Mouse (Mus musculus) right cerebral cortex, postnatal 25 days (tissue): Measurements from ENCODE around the gene Zfp280b.
A peak's percentile ranks its signal among the peaks of the same experiment; 100 is the strongest.
"Not testable (repeated sequence)": the region's sequence is repeated elsewhere in the genome, so short reads cannot be mapped to it uniquely, and the experiment has no call there.

Source experiments
- DNase-seq: peaks from one replicate; pipeline ENCODE4 v3.0.0; 2022

The Zfp280b gene

DNA sequence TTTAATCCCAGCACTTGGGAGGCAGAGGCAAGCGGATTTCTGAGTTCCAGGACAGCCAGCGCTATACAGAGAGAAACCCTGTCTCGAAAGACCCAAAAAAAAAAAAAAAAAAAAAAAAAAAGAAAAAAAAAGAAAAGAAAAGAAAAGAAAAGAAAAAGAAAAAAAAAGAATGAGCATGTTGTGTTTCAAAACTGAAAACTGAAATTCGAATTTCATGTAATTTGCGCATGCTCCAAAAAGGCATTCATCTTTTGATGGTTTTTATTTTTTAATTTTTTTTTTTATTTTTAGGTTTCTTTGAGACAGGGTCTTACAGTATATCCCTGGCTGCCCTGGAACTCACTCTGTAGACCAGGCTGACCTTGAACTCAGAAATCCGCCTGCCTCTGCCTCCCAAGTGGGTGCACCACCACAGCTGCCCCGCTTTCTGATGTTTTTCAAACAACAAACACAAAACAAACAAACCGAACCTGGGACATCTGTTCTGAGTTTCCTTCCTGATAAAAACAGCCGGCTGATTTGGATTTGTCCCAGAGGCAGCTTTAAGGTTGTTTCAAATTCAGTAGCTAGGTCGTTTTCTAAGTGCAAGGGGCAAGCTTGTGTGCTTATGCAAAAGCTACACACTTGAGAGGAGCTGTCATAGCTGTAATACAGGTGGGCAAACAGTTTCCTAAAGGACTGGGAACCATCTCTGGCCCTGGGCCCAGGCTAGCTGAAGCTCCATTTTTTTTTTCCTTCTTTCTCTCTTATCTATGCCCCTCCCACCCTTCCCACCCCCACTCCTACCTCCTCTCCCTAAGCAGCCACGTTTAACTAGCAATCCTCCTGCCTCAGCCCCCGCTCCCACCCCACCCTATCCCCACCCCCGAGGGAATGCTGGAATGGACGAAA, 694 bp upstream of the Zfp280b start:
- peak; percentile 5 for DNase-seq

DNA sequence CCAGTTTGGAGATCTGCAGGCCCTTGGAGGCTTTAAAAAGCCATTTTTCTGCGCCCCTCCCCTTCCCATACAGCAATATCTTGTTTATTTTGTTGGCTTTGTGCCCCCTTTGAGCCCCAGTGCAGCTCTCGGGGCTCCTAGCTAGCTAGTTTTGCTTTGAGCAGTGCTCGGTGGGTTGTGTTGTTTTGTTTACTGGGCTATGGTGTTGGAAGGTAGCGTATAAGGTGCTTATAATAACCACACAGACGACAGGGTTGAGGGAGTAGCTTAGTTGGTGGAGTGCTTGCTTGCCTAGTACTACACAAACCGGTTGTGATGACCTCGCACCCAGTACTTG, 637 bp downstream of the Zfp280b start:
- DNase-seq = no peak

DNA sequence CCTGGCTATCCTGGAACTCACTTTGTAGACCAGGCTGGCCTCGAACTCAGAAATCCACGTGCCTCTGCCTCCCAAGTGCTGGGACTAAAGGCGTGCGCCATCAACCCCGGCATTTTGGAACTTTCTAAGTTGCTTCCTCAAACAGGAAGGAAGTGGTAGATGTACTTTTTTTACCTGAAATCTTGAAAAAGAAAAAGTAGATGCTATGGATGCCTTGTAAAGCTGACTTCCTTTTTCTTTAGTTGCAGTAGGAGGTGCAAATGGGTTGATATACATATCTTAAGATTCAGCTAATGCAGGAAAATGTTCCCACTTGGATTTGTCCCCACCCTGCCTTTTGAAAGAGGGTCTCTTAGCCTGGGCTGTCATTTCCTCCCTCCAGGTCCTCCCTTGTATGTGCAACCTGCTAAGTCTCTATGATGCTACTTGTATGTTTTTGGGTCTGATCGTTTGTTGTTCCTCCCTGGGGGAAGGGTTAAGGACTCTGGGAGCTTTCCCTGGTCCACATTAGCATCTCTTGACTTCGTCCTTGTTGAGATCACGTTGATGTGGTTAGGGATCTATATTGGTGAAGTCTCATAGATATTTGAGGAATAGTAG, 1.7 kb downstream of the Zfp280b start:
- DNase-seq = no peak

DNA sequence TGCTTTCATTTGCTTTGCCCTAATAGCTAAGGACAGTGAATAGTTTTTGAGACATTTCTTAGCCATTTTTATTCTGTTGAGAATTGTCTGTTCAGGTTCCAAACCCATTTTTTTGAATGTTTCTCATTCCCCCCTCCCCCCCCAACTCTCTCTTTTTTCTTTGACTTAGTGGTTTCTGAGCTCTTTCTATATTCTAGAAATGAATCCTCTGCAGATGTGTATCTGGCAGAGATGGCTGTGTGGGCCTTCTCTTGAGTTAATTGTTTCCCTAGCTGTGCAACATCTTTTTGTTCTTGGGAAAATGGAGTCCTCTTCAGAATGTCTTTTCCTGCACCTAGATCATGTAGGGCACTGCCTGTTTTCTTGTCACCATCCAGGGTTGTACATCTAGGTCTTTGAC, 2.8 kb downstream of the Zfp280b start:
- no peak for DNase-seq

DNA sequence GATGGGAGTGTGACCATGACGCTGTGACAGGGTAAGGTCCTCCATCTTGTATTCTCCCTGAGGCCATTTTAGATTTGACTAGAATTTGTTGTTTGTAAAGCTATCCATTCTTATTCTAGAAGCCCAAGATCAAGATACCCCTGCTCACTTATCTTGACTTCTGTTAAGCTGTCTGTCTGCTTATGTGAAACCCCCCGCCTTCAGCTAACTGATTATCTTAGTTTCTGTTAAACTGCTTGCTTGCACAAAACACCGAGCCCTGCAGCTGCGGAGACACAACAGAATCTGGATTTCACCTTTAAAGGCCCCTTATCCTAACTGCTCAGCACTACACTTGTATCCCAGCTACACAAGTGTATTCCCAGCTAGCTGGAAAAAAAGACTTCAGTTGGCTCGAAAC, 4.5 kb downstream of the Zfp280b start:
- no peak for DNase-seq

DNA sequence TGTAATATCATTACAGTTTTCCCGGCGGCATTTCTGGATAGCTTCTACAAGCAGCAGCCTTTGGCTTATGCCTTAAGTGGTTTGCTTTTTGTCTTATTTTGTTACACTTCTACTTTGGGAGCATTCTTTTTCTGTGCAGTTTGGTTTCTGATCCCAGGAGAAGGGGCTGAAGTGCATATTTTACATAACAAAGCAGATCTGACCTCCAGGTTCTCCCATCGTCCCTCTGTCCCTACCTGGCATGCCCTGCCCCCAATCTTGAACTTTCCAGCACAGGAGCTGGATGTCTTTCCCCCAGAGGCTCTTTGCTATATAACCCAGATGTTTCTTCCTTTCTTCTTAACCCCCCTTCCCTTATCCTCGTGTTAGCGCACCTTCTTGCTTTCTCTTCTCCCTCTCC, 12.9 kb downstream of the Zfp280b start:
- DNase-seq = no peak

DNA sequence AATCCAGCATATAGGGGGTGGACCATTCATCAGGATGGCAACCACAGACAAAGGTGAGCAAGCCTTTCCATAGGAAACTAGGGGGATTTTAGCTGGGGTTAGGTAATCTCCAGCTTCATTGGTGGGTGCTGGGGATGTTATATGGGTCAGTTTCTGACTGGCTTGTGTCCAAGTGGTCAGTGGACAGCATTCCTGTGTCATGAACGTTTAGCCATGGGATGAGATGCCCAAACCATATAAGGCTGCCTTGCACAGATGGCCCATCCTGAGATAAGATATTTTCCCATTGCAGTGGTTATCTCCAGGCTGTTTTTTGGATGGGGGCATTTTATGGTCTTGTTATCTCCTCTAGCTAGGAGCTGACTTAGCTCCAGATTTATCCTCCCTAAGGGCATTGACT, 14.3 kb downstream of the Zfp280b start:
- DNase-seq = no peak

DNA sequence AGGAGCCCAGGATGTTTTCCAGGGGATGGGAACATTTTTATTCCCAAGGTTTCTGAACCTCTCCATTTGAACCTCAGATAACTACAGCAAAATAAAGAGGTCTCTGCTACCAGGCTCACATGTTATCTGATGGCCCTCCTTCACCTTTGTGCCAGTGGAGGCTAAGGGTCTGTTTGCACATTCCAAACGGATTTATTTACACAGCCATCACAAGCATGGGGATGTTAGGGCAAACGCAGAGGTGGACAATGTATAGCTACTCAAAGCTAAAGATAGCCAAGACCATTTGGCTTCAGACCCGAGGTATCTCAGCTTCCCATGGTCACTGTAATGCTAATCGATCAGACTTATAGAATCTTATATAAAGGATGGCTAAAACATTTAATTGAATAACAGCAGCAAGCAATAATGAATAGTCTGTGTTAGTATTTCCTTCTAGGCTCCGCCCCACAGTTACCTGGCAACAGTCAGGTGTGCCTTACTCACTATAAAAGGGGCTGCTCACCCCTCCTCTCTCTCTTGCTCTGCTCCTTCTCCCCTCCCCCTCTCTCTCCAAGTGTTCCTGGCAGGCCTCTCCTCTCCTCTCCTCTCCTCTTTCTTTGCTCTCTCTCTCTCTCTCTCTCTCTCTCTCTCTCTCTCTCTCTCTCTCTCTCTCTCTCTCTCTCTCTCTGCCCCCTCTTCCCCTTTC, 14.9 kb downstream of the Zfp280b start:
- no peak for DNase-seq

DNA sequence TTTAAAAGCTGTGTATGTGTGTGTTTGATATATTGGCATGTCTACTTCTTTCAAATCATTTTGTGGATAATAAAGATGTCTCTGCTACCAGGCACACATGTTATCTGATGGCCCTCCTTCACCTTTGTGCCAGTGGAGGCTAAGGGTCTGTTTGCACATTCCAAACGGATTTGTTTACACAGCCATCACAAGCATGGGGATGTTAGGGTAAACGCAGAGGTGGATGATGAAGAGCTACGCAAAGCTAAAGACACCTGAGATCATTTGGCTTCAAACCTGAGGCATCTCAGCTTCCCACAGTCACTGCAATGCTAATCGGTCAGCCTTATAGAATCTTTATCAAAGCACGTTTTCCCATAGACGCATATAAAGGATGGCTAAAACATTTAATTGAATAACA, 16.5 kb downstream of the Zfp280b start:
- DNase-seq = no peak

DNA sequence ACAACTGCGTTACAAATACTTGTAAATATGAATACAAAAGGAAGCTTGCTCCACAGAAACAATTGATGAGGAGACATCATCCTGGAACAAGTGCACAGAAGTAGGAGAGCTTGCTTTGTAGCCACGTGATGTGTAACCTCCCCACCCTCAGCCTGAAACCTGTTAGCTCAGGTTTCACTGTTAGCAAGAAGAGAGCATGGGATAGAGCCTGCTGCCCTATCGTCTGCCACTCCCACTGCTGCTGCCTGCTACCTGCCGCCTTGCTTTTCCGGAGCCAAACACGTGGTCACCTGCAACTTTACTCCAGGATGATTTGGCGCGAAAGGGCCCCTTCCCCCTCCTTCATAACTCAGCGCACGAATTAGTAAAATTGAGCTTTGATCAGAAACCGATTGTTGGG, 19.4 kb downstream of the Zfp280b start:
- no peak for DNase-seq

DNA sequence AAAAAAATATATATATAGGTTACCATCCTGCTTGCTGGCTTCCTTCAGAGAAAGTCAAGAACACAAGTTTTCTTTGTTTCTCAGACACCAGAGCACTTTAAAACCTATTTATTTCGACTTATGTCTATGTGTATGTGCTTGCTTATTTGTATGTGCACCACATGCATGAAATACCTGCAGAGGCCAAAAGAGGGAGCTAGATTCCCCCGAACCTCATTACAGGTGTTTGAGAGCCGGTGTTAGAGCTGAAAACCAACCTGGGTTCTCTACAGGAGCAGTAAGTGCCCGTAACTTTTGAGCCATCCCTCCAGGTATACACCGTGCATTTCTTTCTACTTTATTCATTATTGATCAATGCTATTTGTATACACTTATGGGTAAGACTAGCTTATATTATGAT, 30.0 kb downstream of the Zfp280b start:
- DNase-seq = no peak

DNA sequence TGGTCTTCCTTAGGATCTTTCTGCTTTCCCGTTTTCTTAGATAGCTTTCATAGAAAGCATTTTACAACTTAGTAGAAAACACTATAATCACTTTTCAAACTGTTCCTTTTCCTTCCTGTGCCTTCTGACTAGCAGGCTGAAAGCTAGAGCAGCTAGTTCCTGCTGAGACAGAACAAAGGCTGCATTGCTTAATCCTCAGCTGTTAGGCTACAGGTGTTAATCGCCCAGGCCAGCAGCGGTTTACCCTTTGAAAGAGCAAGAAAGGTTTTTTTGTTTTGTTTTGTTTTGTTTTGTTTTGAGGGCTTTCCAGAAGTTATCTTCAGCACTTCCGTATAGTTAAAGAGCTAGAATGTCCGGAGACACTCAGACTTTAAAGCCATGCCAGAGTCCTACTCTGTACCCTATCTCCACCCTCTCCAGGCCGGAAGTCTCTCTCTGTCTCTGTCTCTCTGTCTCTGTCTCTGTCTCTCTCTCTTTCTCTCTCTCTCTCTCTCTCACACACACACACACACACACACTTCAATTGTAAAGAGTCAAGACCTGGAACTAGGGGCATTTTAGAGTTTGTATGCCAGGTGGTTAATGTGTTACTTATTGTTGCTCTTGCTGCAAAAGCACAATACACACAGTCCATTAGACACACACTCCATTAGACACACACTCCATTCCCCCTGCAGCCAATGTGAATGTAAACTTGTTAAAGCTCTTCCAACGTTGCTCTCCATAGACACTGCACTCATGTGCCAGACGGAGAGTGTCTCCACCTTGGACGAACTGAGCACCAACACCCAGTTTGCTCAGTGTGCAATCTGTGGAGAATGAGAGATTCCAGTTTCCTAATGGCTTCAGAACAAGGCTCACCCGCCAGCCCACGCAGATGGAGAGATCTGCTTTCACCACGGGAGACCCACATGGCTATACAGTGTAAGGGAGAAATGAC, 35.5 kb downstream of the Zfp280b start:
- DNase-seq = no peak

DNA sequence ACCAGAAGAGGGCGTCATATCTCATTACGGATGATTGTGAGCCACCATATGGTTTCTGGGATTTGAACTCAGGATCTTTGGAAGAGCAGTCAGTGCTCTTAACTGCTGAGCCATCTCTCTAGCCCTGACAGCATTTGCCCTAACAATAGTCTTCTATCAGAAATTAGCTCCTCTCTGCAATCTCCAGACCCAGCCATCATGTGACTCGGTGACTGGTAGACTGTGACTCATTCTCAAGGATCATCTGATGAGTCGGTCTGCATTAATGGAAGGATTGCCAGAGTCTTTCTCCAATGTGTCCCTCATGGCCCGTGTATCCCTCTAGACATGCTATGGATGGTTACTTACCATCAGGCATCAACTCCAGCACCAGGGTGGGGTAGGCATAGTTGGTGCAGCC, 39.6 kb downstream of the Zfp280b start:
- DNase-seq = not testable (repeated sequence)

DNA sequence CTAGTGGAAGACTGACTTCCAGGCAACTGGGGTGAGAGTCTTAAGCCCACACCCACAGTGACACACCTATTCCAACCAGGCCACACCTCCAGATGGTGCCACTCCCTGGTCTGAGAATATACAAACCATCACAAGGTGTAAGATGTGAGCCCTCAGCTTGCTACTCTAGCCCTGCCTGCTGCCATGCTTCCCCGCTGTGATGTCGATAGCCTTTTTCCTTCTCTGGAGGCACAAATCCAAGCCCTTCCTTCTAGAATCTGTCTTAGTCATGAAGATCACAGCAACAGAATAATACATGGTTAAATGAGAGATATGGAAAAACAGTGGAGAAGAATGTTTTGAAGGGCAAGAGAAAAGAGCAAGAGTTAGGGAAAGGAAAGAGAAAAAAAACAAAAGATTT, 44.6 kb downstream of the Zfp280b start:
- not testable (repeated sequence) for DNase-seq
